In genomic region chr19:36242946-36243345, GRCm38 (mm10) we compare ENCODE assay signal across 18 mouse cellular contexts.
DNase-seq lines count a peak whose midpoint lies in the region; ATAC-seq and TF ChIP-seq lines count a peak whose summit lies in the region.
"Had no signal": no experiment of that assay in that cellular context is flagged by ENCODE, and none has a peak within 500 bp of the region (broad histone marks: within the 10 kb centered on the region; RNA-seq: fewer than 3 reads in every experiment).

No protein-coding gene starts in this region.

- no peaks in the 10 kb centered on the region for H3K79me2 ChIP-seq in MEL (ENCODE audit: control insufficient read depth, insufficient read depth, low read length, poor library complexity)

- TF ChIP-seq RAD21 in MEL (IDR thresholded peaks at IDR 0.05; ENCODE audit: low read depth, low read length) = no peak

- peak; percentile 10 for DNase-seq in kidney, adult 9 months
- peak; percentile 10 for DNase-seq in MEL (ENCODE audit: low read depth, low spot score)
- DNase-seq in thymus, postnatal 4 days = peak; percentile 32
- DNase-seq in right cerebral cortex, adult 18-20 months = no peak
- DNase-seq in left cerebral cortex, postnatal 10 days (ENCODE audit: extremely low spot score in 1 of 2, low spot score in 2 of 2) = no peak
- DNase-seq: liver, embryonic 13.5 days had no signal

- no peak overlapping the region for H3K4me2 ChIP-seq in kidney, embryonic 15.5 days
- H3K4me2 ChIP-seq in intestine, postnatal 0 days (replicated peaks; ENCODE audit: low read depth) = no peak overlapping the region
- H3K4me2 ChIP-seq: embryonic facial prominence, embryonic 12.5 days; forebrain, embryonic 15.5 days; heart, embryonic 12.5 days; hindbrain, embryonic 15.5 days; limb, embryonic 12.5 days; liver, embryonic 13.5 days; lung, embryonic 15.5 days; midbrain, embryonic 15.5 days had no signal

- no peak overlapping the region for H3K4me3 ChIP-seq in kidney, embryonic 15.5 days (replicated peaks)
- no peak overlapping the region for H3K4me3 ChIP-seq in MEL (ENCODE audit: control insufficient read depth in 1 of 2, insufficient read depth in 1 of 2, low read depth in 2 of 2, low read length in 2 of 2)
- no peak overlapping the region for H3K4me3 ChIP-seq in intestine, postnatal 0 days (ENCODE audit: low read depth, low read length)
- H3K4me3 ChIP-seq: embryonic facial prominence, embryonic 12.5 days; forebrain, embryonic 15.5 days; heart, embryonic 12.5 days; hindbrain, embryonic 15.5 days; layer of hippocampus, adult 2 months; limb, embryonic 12.5 days; liver, embryonic 13.5 days; lung, embryonic 15.5 days; megakaryocyte, embryonic 14.5 days; midbrain, embryonic 15.5 days had no signal

- no peaks in the 10 kb centered on the region for H3K27me3 ChIP-seq in kidney, embryonic 15.5 days
- H3K27me3 ChIP-seq in MEL (ENCODE audit: control insufficient read depth in 1 of 2, insufficient read depth in 2 of 2, low read length in 2 of 2) = no peaks in the 10 kb centered on the region
- no peaks in the 10 kb centered on the region for H3K27me3 ChIP-seq in intestine, postnatal 0 days (replicated peaks; ENCODE audit: control insufficient read depth, insufficient read depth, low read length)
- H3K27me3 ChIP-seq: embryonic facial prominence, embryonic 12.5 days; forebrain, embryonic 15.5 days; heart, embryonic 12.5 days; hindbrain, embryonic 15.5 days; limb, embryonic 12.5 days; liver, embryonic 13.5 days; lung, embryonic 15.5 days; megakaryocyte, embryonic 14.5 days; midbrain, embryonic 15.5 days had no signal

- ATAC-seq in kidney, embryonic 15.5 days (replicated peaks; ENCODE audit: low FRiP score) = no peak
- ATAC-seq in megakaryocyte progenitor cell, adult 5-6 weeks (replicated peaks; ENCODE audit: poor library complexity) = peak; percentile 80
- ATAC-seq in intestine, postnatal 0 days = no peak
- ATAC-seq: forebrain, embryonic 15.5 days; midbrain, embryonic 15.5 days had no signal

- intact Hi-C loops in left cerebral cortex, postnatal 10 days (cut with DNase I) = no loop called here

- H3K36me3 ChIP-seq in kidney, embryonic 15.5 days = no peaks in the 10 kb centered on the region
- no peaks in the 10 kb centered on the region for H3K36me3 ChIP-seq in MEL (ENCODE audit: control insufficient read depth in 1 of 2, insufficient read depth in 2 of 2, low read length in 2 of 2)
- H3K36me3 ChIP-seq in intestine, postnatal 0 days (ENCODE audit: control insufficient read depth, insufficient read depth) = no peaks in the 10 kb centered on the region
- H3K36me3 ChIP-seq: embryonic facial prominence, embryonic 12.5 days; forebrain, embryonic 15.5 days; heart, embryonic 12.5 days; hindbrain, embryonic 15.5 days; limb, embryonic 12.5 days; liver, embryonic 13.5 days; lung, embryonic 15.5 days; midbrain, embryonic 15.5 days had no signal

- H3K4me1 ChIP-seq in kidney, embryonic 15.5 days = no peaks in the 10 kb centered on the region
- no peaks in the 10 kb centered on the region for H3K4me1 ChIP-seq in MEL (ENCODE audit: control insufficient read depth in 1 of 2, insufficient read depth in 2 of 2, low read length in 2 of 2)
- H3K4me1 ChIP-seq in intestine, postnatal 0 days (replicated peaks; ENCODE audit: control insufficient read depth, insufficient read depth, low read length) = no peaks in the 10 kb centered on the region
- H3K4me1 ChIP-seq: embryonic facial prominence, embryonic 12.5 days; forebrain, embryonic 15.5 days; hindbrain, embryonic 15.5 days; limb, embryonic 12.5 days; liver, embryonic 13.5 days; midbrain, embryonic 15.5 days had no signal

- TF ChIP-seq CTCF in MEL (IDR thresholded peaks at IDR 0.05 in 2 of 3, conservative IDR thresholded peaks at IDR 0.05 in 1 of 3; ENCODE audit: control insufficient read depth in 1 of 3, insufficient read depth in 1 of 3, low read depth in 2 of 3, low read length in 3 of 3, poor library complexity in 1 of 3, severe bottlenecking in 1 of 3) = no peak
- no peak for TF ChIP-seq CTCF in intestine, postnatal 0 days (IDR thresholded peaks at IDR 0.05; ENCODE audit: low read depth)

- no peak overlapping the region for H3K9ac ChIP-seq in kidney, embryonic 15.5 days
- no peak overlapping the region for H3K9ac ChIP-seq in MEL (ENCODE audit: control insufficient read depth, low read depth, low read length, poor library complexity, severe bottlenecking)
- H3K9ac ChIP-seq in intestine, postnatal 0 days (ENCODE audit: low read depth, low read length) = no peak overlapping the region
- H3K9ac ChIP-seq: embryonic facial prominence, embryonic 12.5 days; forebrain, embryonic 15.5 days; heart, embryonic 12.5 days; hindbrain, embryonic 15.5 days; limb, embryonic 12.5 days; liver, embryonic 13.5 days; lung, embryonic 15.5 days; midbrain, embryonic 15.5 days had no signal

- WGBS in kidney, embryonic 15.5 days = 68% methylated on average over 5 of the region's 5 CpGs
- WGBS in intestine, postnatal 0 days = 53% methylated on average over 5 of the region's 5 CpGs

- no peak for TF ChIP-seq POLR2A in MEL (IDR thresholded peaks at IDR 0.05; ENCODE audit: control insufficient read depth in 1 of 2, insufficient read depth in 1 of 2, low read depth in 1 of 2, low read length in 2 of 2, poor library complexity in 1 of 2)

- no peak for TF ChIP-seq EP300 in MEL (IDR thresholded peaks at IDR 0.05; ENCODE audit: low read depth in 1 of 2, low read length in 2 of 2)

- no peak overlapping the region for H3K27ac ChIP-seq in kidney, embryonic 15.5 days
- H3K27ac ChIP-seq in MEL (ENCODE audit: control insufficient read depth, low read depth, low read length) = no peak overlapping the region
- no peak overlapping the region for H3K27ac ChIP-seq in intestine, postnatal 0 days (ENCODE audit: low read depth, low read length)
- H3K27ac ChIP-seq: embryonic facial prominence, embryonic 12.5 days; forebrain, embryonic 15.5 days; hindbrain, embryonic 15.5 days; layer of hippocampus, adult 2 months; limb, embryonic 12.5 days; liver, embryonic 13.5 days; lung, embryonic 15.5 days; midbrain, embryonic 15.5 days had no signal

- no peaks in the 10 kb centered on the region for H3K9me3 ChIP-seq in kidney, embryonic 15.5 days (replicated peaks)
- H3K9me3 ChIP-seq in MEL (replicated peaks; ENCODE audit: insufficient read depth, low read length) = no peaks in the 10 kb centered on the region
- H3K9me3 ChIP-seq in intestine, postnatal 0 days (ENCODE audit: control insufficient read depth) = no peaks in the 10 kb centered on the region
- H3K9me3 ChIP-seq: embryonic facial prominence, embryonic 12.5 days; forebrain, embryonic 15.5 days; hindbrain, embryonic 15.5 days; liver, embryonic 13.5 days; lung, embryonic 15.5 days; midbrain, embryonic 15.5 days had no signal

TF ChIP-seq in MEL, 35 proteins besides CTCF, POLR2A, EP300 and RAD21:
- TF ChIP-seq MYB (IDR thresholded peaks at IDR 0.05; ENCODE audit: low read depth, low read length) (no peak), USF1 (IDR thresholded peaks at IDR 0.05; ENCODE audit: low read depth, low read length) (no peak), ZMIZ1 (IDR thresholded peaks at IDR 0.05; ENCODE audit: low read depth, low read length) (no peak), MAX (IDR thresholded peaks at IDR 0.05; ENCODE audit: low read length) (no peak), ELF1 (IDR thresholded peaks at IDR 0.05; ENCODE audit: low read depth, low read length) (no peak), USF2 (IDR thresholded peaks at IDR 0.05; ENCODE audit: borderline replicate concordance in 1 of 2, insufficient read depth in 1 of 2, low read depth in 1 of 2, low read length in 2 of 2) (no peak), POLR2AphosphoS5 (IDR thresholded peaks at IDR 0.05; ENCODE audit: borderline replicate concordance, low read depth, low read length) (no peak), MEF2A (IDR thresholded peaks at IDR 0.05; ENCODE audit: extremely low read depth, insufficient replicate concordance, low read depth, low read length, poor library complexity, severe bottlenecking) (no peak), NRF1 (IDR thresholded peaks at IDR 0.05; ENCODE audit: insufficient read depth, low read depth, low read length, poor library complexity, severe bottlenecking) (no peak), TCF12 (IDR thresholded peaks at IDR 0.05; ENCODE audit: low read depth, low read length) (no peak)

Comparison
In these comparisons a context has a peak if more than half of its experiments do, and no peak if none do; other contexts are left out.
1. DNase-seq: peak in kidney, adult 9 months (single experiment), MEL (single experiment) and thymus, postnatal 4 days (single experiment); none in right cerebral cortex, adult 18-20 months (single experiment) and left cerebral cortex, postnatal 10 days (0 of 2).